Mouse (Mus musculus) liver, embryonic 11.5 days (tissue): ENCODE measurements around the gene Tars. TPM values are rescaled to one million over a fixed set of nuclear protein-coding genes. Genes with fewer than 3 reads are reported as not detected.

Experiments used
- ATAC-seq: fragments of 200-750 bp; cut with Nextera tagmentation; replicated peaks from 2 replicates; pipeline ENCODE4 v1.8.0; 2017; ENCODE audit warnings: moderate number of reproducible peaks, mild to moderate bottlenecking, moderate TSS enrichment, moderate library complexity; ENCODE audit not compliant: low FRiP score
- DNase-seq: peaks from one replicate; pipeline ENCODE4 v3.0.0-alpha.2; 2017; ENCODE audit warnings: low spot score
- H3K27ac ChIP-seq: fragments of 300-500 bp; sonication (generic); 2 replicates; pipeline ENCODE4 v1.5.1; 2014; ENCODE audit warnings: mild to moderate bottlenecking, low read depth, low read length, control low read depth
- H3K27me3 ChIP-seq: fragments of 300-500 bp; sonication (generic); replicated peaks from 2 replicates; pipeline ENCODE4 v1.6.1; 2014; ENCODE audit warnings: low read length, mixed read lengths; ENCODE audit not compliant: control insufficient read depth, insufficient read depth
- H3K36me3 ChIP-seq: fragments of 300-500 bp; sonication (generic); 2 replicates; pipeline ENCODE4 v1.6.1; 2014; ENCODE audit warnings: mild to moderate bottlenecking, low read length, moderate library complexity, mixed read lengths; ENCODE audit not compliant: control insufficient read depth, insufficient read depth
- H3K4me1 ChIP-seq: fragments of 300-500 bp; sonication (generic); replicated peaks from 2 replicates; pipeline ENCODE4 v1.6.1; 2014; ENCODE audit warnings: low read length, mixed read lengths; ENCODE audit not compliant: control insufficient read depth, insufficient read depth
- H3K4me2 ChIP-seq: fragments of 300-500 bp; sonication (generic); 2 replicates; pipeline ENCODE4 v1.6.1; 2014; ENCODE audit warnings: mild to moderate bottlenecking, control low read depth, moderate library complexity
- H3K4me3 ChIP-seq: fragments of 300-500 bp; sonication (generic); 2 replicates; pipeline ENCODE4 v1.5.1; 2014; ENCODE audit warnings: low read depth, low read length, control low read depth
- H3K9ac ChIP-seq: fragments of 300-500 bp; sonication (generic); 2 replicates; pipeline ENCODE4 v1.6.1; 2014; ENCODE audit warnings: low read depth, low read length, control low read depth
- H3K9me3 ChIP-seq: fragments of 300-500 bp; sonication (generic); 2 replicates; pipeline ENCODE4 v1.6.1; 2016; ENCODE audit warnings: low read length, inconsistent platforms, mixed read lengths; ENCODE audit not compliant: control insufficient read depth
- WGBS: fragments of 180-500 bp; shearing (Covaris S2); extraction: QIAGEN DNeasy Blood & Tissue Kit; methylation state at CpG from one replicate; pipeline ENCODE4 v1.1.7; 2014; 5-methylcytosine and 5-hydroxymethylcytosine counted together
- polyA plus RNA-seq: library from polyadenylated mRNA; unstranded; fragments of >200 nt; fragmentation: Nextera tagmentation; extraction: Ambion mirVana; gene quantifications from 2 replicates; pipeline ENCODE4 v1.2.1, GENCODE M21; 2014

Tars gene
- polyA plus RNA-seq, 1 experiment from 2014 or later: 105 TPM

GRCm38 (mm10) chr15:11339467-11340180, 59.8 kb downstream of the Tars start:
- WGBS: 84% methylated on average over 7 of the region's 7 CpGs

More at GRCm38 (mm10) chr15:11339467-11340180, 59.8 kb downstream of the Tars start:
- no peak overlapping the region for H3K4me2 ChIP-seq
- H3K36me3 ChIP-seq: no peaks in the 10 kb centered on the region
- H3K27me3 ChIP-seq: no peaks in the 10 kb centered on the region
- no peaks in the 10 kb centered on the region for H3K9me3 ChIP-seq
- H3K27ac ChIP-seq: no peak overlapping the region
- H3K4me3 ChIP-seq: no peak overlapping the region
- no peaks in the 10 kb centered on the region for H3K4me1 ChIP-seq
- no peak overlapping the region for H3K9ac ChIP-seq
- ATAC-seq: no peak
- DNase-seq: no peak
